Mouse (Mus musculus) splenic B cell, adult 2 months (primary cell): ENCODE results near the gene Pcolce2.
A peak's percentile ranks its signal among the peaks of the same experiment; 100 is the strongest.

Source experiments
- DNase-seq: peaks from one replicate; pipeline ENCODE4 v3.0.0-alpha.2; 2011; ENCODE audit warnings: low read depth, low spot score
- H3K27me3 ChIP-seq: 2 replicates; pipeline ENCODE4 v1.6.1; 2012; ENCODE audit warnings: mild to moderate bottlenecking, low read length, moderate library complexity, mixed read lengths; ENCODE audit not compliant: control insufficient read depth, poor library complexity, insufficient read depth, severe bottlenecking
- H3K36me3 ChIP-seq: 2 replicates; pipeline ENCODE4 v1.6.1; 2012; ENCODE audit warnings: mild to moderate bottlenecking, low read length, moderate library complexity, mixed read lengths; ENCODE audit not compliant: control insufficient read depth, poor library complexity, insufficient read depth, severe bottlenecking

Gene Pcolce2

GRCm38 (mm10) chr9:95637271-95638181 is at the start of gene Pcolce2:
Gene Pcolce2, plus strand, starts transcription at chr9:95637601.
- no peaks in the 10 kb centered on the region for H3K36me3 ChIP-seq
- no peak for DNase-seq
- no peaks in the 10 kb centered on the region for H3K27me3 ChIP-seq

- no peak for DNase-seq
- no peaks in the 10 kb centered on the region for H3K27me3 ChIP-seq
- no peaks in the 10 kb centered on the region for H3K36me3 ChIP-seq
Measured at GRCm38 (mm10) chr9:95588070-95588469, 49.3 kb upstream of the Pcolce2 start.

GRCm38 (mm10) chr9:95594291-95594690 is 43.1 kb upstream of the Pcolce2 start:
- no peak for DNase-seq
- no peaks in the 10 kb centered on the region for H3K27me3 ChIP-seq
- H3K36me3 ChIP-seq, result no peaks in the 10 kb centered on the region

GRCm38 (mm10) chr9:95597466-95598178 is 39.8 kb upstream of the Pcolce2 start:
- no peaks in the 10 kb centered on the region for H3K36me3 ChIP-seq
- no peak for DNase-seq

GRCm38 (mm10) chr9:95598179-95598721 is 39.2 kb upstream of the Pcolce2 start:
- no peak for DNase-seq
- H3K36me3 ChIP-seq, result no peaks in the 10 kb centered on the region
- no peaks in the 10 kb centered on the region for H3K27me3 ChIP-seq

More at GRCm38 (mm10) chr9:95597466-95598178, 39.8 kb upstream of the Pcolce2 start:
- H3K27me3 ChIP-seq, result no peaks in the 10 kb centered on the region

- Histone ChIP-seq H3K27me3 (no peaks in the 10 kb centered on the region), H3K36me3 (no peaks in the 10 kb centered on the region)
- peak; percentile 4 for DNase-seq
Measured at GRCm38 (mm10) chr9:95599399-95599798, 38.0 kb upstream of the Pcolce2 start.

GRCm38 (mm10) chr9:95602849-95603248 is 34.6 kb upstream of the Pcolce2 start:
- no peaks in the 10 kb centered on the region for H3K36me3 ChIP-seq
- no peak for DNase-seq
- H3K27me3 ChIP-seq, result no peaks in the 10 kb centered on the region

GRCm38 (mm10) chr9:95603316-95603715 is 34.1 kb upstream of the Pcolce2 start:
- H3K36me3 ChIP-seq, result no peaks in the 10 kb centered on the region
- DNase-seq, result no peak

GRCm38 (mm10) chr9:95607196-95607595 is 30.2 kb upstream of the Pcolce2 start:
- Histone ChIP-seq H3K27me3 (no peaks in the 10 kb centered on the region), H3K36me3 (no peaks in the 10 kb centered on the region)
- DNase-seq, result no peak

More at GRCm38 (mm10) chr9:95603316-95603715, 34.1 kb upstream of the Pcolce2 start:
- no peaks in the 10 kb centered on the region for H3K27me3 ChIP-seq

GRCm38 (mm10) chr9:95612246-95612768 is 25.1 kb upstream of the Pcolce2 start:
- H3K36me3 ChIP-seq, result no peaks in the 10 kb centered on the region

GRCm38 (mm10) chr9:95613426-95614127 is 23.8 kb upstream of the Pcolce2 start:
- no peak for DNase-seq
- no peaks in the 10 kb centered on the region for H3K27me3 ChIP-seq
- H3K36me3 ChIP-seq, result no peaks in the 10 kb centered on the region

More at GRCm38 (mm10) chr9:95612246-95612768, 25.1 kb upstream of the Pcolce2 start:
- DNase-seq, result no peak
- no peaks in the 10 kb centered on the region for H3K27me3 ChIP-seq

- no peak for DNase-seq
- Histone ChIP-seq H3K36me3 (no peaks in the 10 kb centered on the region), H3K27me3 (no peaks in the 10 kb centered on the region)
Measured at GRCm38 (mm10) chr9:95614861-95615615, 22.4 kb upstream of the Pcolce2 start.

- no peaks in the 10 kb centered on the region for H3K27me3 ChIP-seq
- DNase-seq, result no peak
- no peaks in the 10 kb centered on the region for H3K36me3 ChIP-seq
Measured at GRCm38 (mm10) chr9:95615961-95616360, 21.4 kb upstream of the Pcolce2 start.

- Histone ChIP-seq H3K27me3 (no peaks in the 10 kb centered on the region), H3K36me3 (no peaks in the 10 kb centered on the region)
- DNase-seq, result no peak
Measured at GRCm38 (mm10) chr9:95618572-95618971, 18.8 kb upstream of the Pcolce2 start.
